Mouse (Mus musculus): ENCODE data around the gene Plekhh2. TPM values are rescaled to one million over a fixed set of nuclear protein-coding genes. Genes with fewer than 3 reads are reported as not detected.
"Not testable (repeated sequence)": the region's sequence is repeated elsewhere in the genome, so short reads cannot be mapped to it uniquely, and the experiment has no call there.

Plekhh2 gene
- polyA plus RNA-seq, 1 experiment from 2014 or later = 13.9 TPM

DNA sequence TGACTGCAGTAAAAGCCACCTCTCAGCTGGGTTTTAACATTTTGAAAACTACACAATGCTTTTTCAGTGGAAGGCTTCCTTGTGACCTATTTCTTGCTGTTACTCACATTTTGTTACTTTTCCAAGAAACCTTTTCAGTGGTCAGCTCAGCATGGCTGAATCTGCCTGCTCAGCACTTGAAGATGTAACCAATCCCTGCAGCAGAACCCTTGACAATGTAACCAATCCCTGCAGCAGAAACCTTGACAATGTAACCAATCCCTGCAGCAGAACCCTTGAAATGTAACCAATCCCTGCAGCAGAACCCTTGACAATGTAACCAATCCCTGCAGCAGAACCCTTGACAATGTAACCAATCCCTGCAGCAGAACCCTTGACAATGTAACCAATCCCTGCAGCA is 52.6 kb downstream of the Plekhh2 start:
- peaks cover 24% of the 10 kb centered on the region; the same call in 1 of the 2 replicates for H3K36me3 ChIP-seq (ENCODE audit: control insufficient read depth, insufficient read depth, low read length)
- H3K4me3 ChIP-seq (ENCODE audit: low read length); H3K4me2 ChIP-seq (replicated peaks; ENCODE audit: low read depth, low read length); H3K4me1 ChIP-seq (ENCODE audit: control insufficient read depth, insufficient read depth, low read length); H3K27me3 ChIP-seq (ENCODE audit: control insufficient read depth, insufficient read depth, low read length); H3K9ac ChIP-seq (ENCODE audit: low read depth, low read length); H3K27ac ChIP-seq (ENCODE audit: low read depth, low read length); ATAC-seq (ENCODE audit: low FRiP score, low TSS enrichment); H3K9me3 ChIP-seq (ENCODE audit: control insufficient read depth, low read length): not testable (repeated sequence)

DNA sequence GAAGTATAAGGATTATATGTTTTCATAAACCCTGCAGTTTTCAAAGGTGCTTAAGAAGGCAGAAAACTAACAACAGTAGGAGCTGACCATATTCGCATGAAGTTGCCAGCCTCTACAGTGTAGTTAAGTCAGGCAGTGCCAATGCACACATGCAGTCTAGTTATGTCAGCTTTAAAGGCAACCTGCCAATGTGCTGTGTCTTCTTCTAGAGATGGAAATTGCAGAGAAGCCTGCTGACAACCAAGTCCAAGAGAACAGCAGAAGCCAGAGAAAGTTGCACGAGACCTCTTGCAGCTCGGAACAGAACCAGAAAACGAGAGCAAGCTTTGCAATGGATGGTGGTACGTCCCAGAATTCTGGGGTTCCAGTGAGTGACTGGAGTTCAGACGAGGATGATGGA is 54.1 kb downstream of the Plekhh2 start:
- no peak overlapping the region for H3K9ac ChIP-seq (ENCODE audit: low read depth, low read length)
- H3K4me2 ChIP-seq (replicated peaks; ENCODE audit: low read depth, low read length) = no peak overlapping the region
- H3K27ac ChIP-seq (ENCODE audit: low read depth, low read length) = no peak overlapping the region
- no peak overlapping the region for H3K4me3 ChIP-seq (ENCODE audit: low read length)
- H3K36me3 ChIP-seq (ENCODE audit: control insufficient read depth, insufficient read depth, low read length) = peaks cover 15% of the 10 kb centered on the region; the same call in 1 of the 2 replicates
- no peak for ATAC-seq (ENCODE audit: low FRiP score, low TSS enrichment)
- H3K4me1 ChIP-seq (ENCODE audit: control insufficient read depth, insufficient read depth, low read length) = peaks cover 8% of the 10 kb centered on the region; the same call in 1 of the 2 replicates
- no peaks in the 10 kb centered on the region for H3K9me3 ChIP-seq (ENCODE audit: control insufficient read depth, low read length)
- no peaks in the 10 kb centered on the region for H3K27me3 ChIP-seq (ENCODE audit: control insufficient read depth, insufficient read depth, low read length)
- WGBS = 89% methylated on average over 6 of the region's 6 CpGs

DNA sequence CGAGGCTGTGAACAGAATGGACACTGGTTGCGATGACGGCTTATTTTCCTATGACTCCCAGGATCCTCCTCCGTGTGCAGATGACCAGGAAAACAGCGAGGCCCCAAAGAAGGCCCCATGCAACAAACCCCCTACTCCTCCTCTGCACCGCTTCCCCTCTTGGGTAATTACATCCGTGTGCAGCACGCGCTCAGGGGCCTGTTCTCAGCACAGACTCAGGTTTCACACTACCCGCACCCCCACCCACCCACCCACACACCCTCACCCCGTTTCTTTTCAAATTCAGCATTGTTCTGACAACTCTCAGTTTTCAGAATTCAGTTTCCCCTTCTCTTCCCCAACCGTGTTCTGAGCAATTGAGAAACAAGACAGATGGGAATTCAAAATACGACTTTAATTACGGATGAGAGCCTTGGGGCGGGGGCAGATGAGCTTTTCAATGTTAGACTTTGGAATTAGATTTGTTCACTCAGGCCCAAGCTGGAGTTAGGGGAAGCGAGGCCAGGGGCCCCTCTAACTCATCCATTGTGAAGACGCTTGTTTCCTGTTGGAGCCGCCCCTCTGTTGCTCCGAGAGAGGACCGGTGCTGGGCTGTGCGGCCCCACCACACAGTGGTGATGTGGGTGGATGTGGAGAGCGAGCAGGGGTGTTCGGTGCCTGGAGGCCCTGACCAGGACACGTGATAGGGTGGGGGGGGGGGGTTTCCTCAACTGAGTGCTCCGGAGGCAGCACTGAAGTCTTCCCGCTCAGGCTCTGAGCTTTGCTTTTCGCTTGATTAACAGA is 55.3 kb downstream of the Plekhh2 start:
- peaks cover 8% of the 10 kb centered on the region; the same call in 1 of the 2 replicates for H3K4me1 ChIP-seq (ENCODE audit: control insufficient read depth, insufficient read depth, low read length)
- no peaks in the 10 kb centered on the region for H3K9me3 ChIP-seq (ENCODE audit: control insufficient read depth, low read length)
- H3K27me3 ChIP-seq (ENCODE audit: control insufficient read depth, insufficient read depth, low read length) = no peaks in the 10 kb centered on the region
- H3K36me3 ChIP-seq (ENCODE audit: control insufficient read depth, insufficient read depth, low read length) = peaks cover 7% of the 10 kb centered on the region; the same call in 1 of the 2 replicates
- peak overlapping the region; percentile 49 for H3K27ac ChIP-seq (ENCODE audit: low read depth, low read length)
- peak; percentile 98 for ATAC-seq (ENCODE audit: low FRiP score, low TSS enrichment)
- H3K4me2 ChIP-seq (replicated peaks; ENCODE audit: low read depth, low read length) = peak overlapping the region; percentile 4
- H3K4me3 ChIP-seq (ENCODE audit: low read length) = no peak overlapping the region
- WGBS = 23% methylated on average over 26 of the region's 27 CpGs
- 0 out of 2 replicates have a peak overlapping the region, but pooled peaks have one; percentile 7 for H3K9ac ChIP-seq (ENCODE audit: low read depth, low read length)

DNA sequence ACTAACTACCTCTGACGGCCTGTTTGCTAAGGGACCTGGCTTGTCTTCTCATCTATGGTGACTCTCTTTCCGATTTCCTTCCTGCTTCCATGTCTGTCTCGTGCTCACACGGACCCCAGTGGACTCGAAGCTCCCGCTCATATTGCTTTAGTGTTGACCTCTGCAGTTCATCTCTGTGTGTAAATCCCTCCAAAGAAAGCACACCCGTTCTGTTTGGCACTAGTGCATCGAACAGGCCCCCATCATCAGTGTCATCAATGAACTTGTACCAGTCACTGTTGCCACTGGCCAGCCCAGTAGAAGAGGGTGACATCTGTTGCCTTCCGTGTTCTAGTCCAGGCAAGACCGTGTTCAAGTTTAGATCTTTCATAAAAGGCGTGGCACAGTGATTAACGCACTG is 57.1 kb downstream of the Plekhh2 start:
- H3K9ac ChIP-seq (ENCODE audit: low read depth, low read length) = no peak overlapping the region
- ATAC-seq (ENCODE audit: low FRiP score, low TSS enrichment) = no peak
- WGBS = 92% methylated on average over 12 of the region's 12 CpGs
- H3K4me2 ChIP-seq (replicated peaks; ENCODE audit: low read depth, low read length) = no peak overlapping the region
- H3K9me3 ChIP-seq (ENCODE audit: control insufficient read depth, low read length) = no peaks in the 10 kb centered on the region
- no peaks in the 10 kb centered on the region for H3K27me3 ChIP-seq (ENCODE audit: control insufficient read depth, insufficient read depth, low read length)
- H3K27ac ChIP-seq (ENCODE audit: low read depth, low read length) = no peak overlapping the region
- no peak overlapping the region for H3K4me3 ChIP-seq (ENCODE audit: low read length)
- H3K4me1 ChIP-seq (ENCODE audit: control insufficient read depth, insufficient read depth, low read length) = peaks cover 8% of the 10 kb centered on the region
- H3K36me3 ChIP-seq (ENCODE audit: control insufficient read depth, insufficient read depth, low read length) = peaks cover 10% of the 10 kb centered on the region; the same call in 1 of the 2 replicates

DNA sequence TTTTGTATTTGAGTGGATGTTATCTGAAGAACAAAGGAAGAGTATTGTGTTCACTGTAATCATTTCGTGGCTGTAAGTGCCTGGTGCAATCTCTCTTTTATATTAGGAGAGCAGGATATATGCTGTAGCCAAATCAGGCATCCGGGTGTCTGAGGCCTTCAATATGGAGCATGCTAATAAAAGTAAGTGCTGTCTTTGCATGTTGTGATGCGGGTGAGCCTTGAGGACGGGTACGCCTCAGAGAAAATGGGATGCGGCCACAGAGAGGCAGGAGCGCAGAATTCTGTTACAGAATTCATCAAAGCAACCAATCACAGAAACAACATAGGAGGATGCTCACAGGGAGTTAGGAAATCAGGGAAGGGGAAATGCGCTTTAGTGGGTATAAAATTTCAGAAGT is 58.1 kb downstream of the Plekhh2 start:
- no peak overlapping the region for H3K9ac ChIP-seq (ENCODE audit: low read depth, low read length)
- WGBS = 93% methylated on average over 8 of the region's 8 CpGs

DNA sequence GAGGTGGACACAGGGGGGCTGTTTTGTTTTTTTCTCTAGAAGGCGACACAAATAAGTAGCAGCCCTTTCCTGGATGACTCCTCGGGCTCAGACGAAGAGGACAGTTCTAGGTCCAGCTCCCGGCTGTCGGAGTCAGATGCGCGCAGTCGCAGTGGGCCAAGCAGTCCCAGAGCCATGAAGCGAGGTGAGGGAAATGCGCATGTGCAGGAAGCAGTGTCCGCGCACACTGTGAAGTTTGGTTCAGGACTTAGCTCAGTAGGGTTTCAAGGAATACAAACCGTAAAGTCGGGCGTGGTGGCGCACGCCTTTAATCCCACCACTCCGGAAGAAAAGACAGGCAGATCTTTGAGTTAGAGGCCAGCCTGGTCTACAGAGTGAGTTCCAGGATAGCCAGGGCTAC is 59.9 kb downstream of the Plekhh2 start:
- H3K9me3 ChIP-seq (ENCODE audit: control insufficient read depth, low read length) = no peaks in the 10 kb centered on the region
- WGBS = 74% methylated on average over 18 of the region's 18 CpGs

More for the DNA sequence above, 58.1 kb downstream of the Plekhh2 start:
- H3K36me3 ChIP-seq (ENCODE audit: control insufficient read depth, insufficient read depth, low read length) = peaks cover 7% of the 10 kb centered on the region; the same call in 1 of the 2 replicates
- no peaks in the 10 kb centered on the region for H3K9me3 ChIP-seq (ENCODE audit: control insufficient read depth, low read length)
- H3K27ac ChIP-seq (ENCODE audit: low read depth, low read length) = no peak overlapping the region
- no peak overlapping the region for H3K4me3 ChIP-seq (ENCODE audit: low read length)
- H3K27me3 ChIP-seq (ENCODE audit: control insufficient read depth, insufficient read depth, low read length) = no peaks in the 10 kb centered on the region
- no peak overlapping the region for H3K4me2 ChIP-seq (replicated peaks; ENCODE audit: low read depth, low read length)
- H3K4me1 ChIP-seq (ENCODE audit: control insufficient read depth, insufficient read depth, low read length) = peaks cover 12% of the 10 kb centered on the region
- ATAC-seq (ENCODE audit: low FRiP score, low TSS enrichment) = no peak

DNA sequence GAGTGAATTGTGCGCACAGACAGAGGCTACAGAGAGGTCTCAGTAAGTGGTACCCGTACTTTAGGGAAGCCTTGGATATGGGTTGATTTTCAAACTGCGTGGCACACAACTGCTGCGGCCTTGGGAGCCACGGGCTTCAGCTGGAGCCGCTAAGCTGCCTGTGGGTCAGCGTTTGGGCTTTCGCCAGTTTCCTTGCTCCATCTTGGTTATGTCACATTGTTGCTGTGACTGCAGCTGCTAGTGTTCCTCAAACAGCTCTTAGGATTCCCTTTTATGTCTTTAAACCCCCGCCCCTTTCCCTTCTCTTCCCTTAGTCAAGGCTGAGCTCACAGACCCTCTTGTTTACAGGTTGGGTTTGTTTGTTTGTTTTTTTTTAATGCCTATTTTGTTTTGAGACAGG is 61.6 kb downstream of the Plekhh2 start:
- Histone ChIP-seq H3K4me2 (replicated peaks; ENCODE audit: low read depth, low read length) (no peak overlapping the region), H3K4me3 (ENCODE audit: low read length) (no peak overlapping the region), H3K27me3 (ENCODE audit: control insufficient read depth, insufficient read depth, low read length) (no peaks in the 10 kb centered on the region), H3K36me3 (ENCODE audit: control insufficient read depth, insufficient read depth, low read length) (peaks cover 7% of the 10 kb centered on the region; the same call in 1 of the 2 replicates), H3K9me3 (ENCODE audit: control insufficient read depth, low read length) (no peaks in the 10 kb centered on the region), H3K4me1 (ENCODE audit: control insufficient read depth, insufficient read depth, low read length) (peaks cover 5% of the 10 kb centered on the region), H3K27ac (ENCODE audit: low read depth, low read length) (no peak overlapping the region), H3K9ac (ENCODE audit: low read depth, low read length) (no peak overlapping the region)
- no peak for ATAC-seq (ENCODE audit: low FRiP score, low TSS enrichment)
- WGBS = 93% methylated on average over 9 of the region's 9 CpGs

More for the DNA sequence above, 59.9 kb downstream of the Plekhh2 start:
- no peaks in the 10 kb centered on the region for H3K27me3 ChIP-seq (ENCODE audit: control insufficient read depth, insufficient read depth, low read length)
- H3K9ac ChIP-seq (ENCODE audit: low read depth, low read length) = no peak overlapping the region
- no peak for ATAC-seq (ENCODE audit: low FRiP score, low TSS enrichment)
- no peak overlapping the region for H3K27ac ChIP-seq (ENCODE audit: low read depth, low read length)
- H3K36me3 ChIP-seq (ENCODE audit: control insufficient read depth, insufficient read depth, low read length) = peaks cover 4% of the 10 kb centered on the region; the same call in 1 of the 2 replicates
- H3K4me3 ChIP-seq (ENCODE audit: low read length) = no peak overlapping the region
- no peak overlapping the region; the same call in 1 of the 2 replicates for H3K4me2 ChIP-seq (replicated peaks; ENCODE audit: low read depth, low read length)
- H3K4me1 ChIP-seq (ENCODE audit: control insufficient read depth, insufficient read depth, low read length) = peaks cover 9% of the 10 kb centered on the region

DNA sequence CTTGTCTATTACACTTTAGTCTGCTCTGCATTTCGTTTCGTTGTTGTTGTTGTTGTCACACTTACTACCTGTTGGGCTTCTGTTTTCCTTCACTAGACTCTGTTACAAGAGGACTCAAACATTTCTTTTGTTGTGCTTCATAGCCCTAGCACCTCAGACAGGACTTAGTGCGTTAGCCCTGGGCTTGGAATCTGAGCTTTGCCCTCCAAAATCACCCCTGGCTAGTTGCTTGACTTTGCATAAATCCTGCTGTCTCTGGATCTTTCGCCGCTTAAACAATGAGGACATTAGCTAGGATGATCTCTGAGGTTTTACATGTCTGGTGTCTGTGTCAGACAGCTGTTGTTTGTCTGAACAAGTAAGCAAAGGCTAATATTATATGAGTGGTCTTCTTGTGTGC is 62.2 kb downstream of the Plekhh2 start:
- H3K27ac ChIP-seq (ENCODE audit: low read depth, low read length) = no peak overlapping the region

DNA sequence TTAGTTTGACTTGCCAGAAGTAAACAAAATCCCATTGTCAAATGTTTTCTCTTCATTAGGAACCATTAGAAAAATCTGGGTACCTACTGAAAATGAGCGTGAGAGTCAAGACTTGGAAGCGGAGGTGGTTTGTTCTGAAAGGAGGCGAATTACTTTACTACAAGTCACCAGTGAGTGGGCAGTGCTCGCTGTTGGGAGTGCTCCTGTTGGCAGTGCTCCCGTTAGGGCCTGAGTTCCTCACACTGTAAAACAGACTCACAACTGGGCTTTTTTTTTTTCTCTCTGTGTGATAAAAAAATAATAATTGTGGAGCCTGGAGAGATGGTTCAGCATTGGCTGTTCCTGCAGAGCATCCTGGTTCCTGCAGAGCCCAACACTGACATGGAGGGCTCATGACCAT is 63.4 kb downstream of the Plekhh2 start:
- H3K27me3 ChIP-seq (ENCODE audit: control insufficient read depth, insufficient read depth, low read length) = no peaks in the 10 kb centered on the region
- no peak overlapping the region for H3K27ac ChIP-seq (ENCODE audit: low read depth, low read length)
- peaks cover 10% of the 10 kb centered on the region; the same call in 1 of the 2 replicates for H3K36me3 ChIP-seq (ENCODE audit: control insufficient read depth, insufficient read depth, low read length)
- H3K4me2 ChIP-seq (replicated peaks; ENCODE audit: low read depth, low read length) = no peak overlapping the region
- H3K9ac ChIP-seq (ENCODE audit: low read depth, low read length) = no peak overlapping the region
- no peaks in the 10 kb centered on the region for H3K9me3 ChIP-seq (ENCODE audit: control insufficient read depth, low read length)
- no peak for ATAC-seq (ENCODE audit: low FRiP score, low TSS enrichment)
- peaks cover 12% of the 10 kb centered on the region for H3K4me1 ChIP-seq (ENCODE audit: control insufficient read depth, insufficient read depth, low read length)
- 88% methylated on average over 5 of the region's 5 CpGs for WGBS
- H3K4me3 ChIP-seq (ENCODE audit: low read length) = no peak overlapping the region

More for the DNA sequence above, 62.2 kb downstream of the Plekhh2 start:
- Histone ChIP-seq H3K36me3 (ENCODE audit: control insufficient read depth, insufficient read depth, low read length) (peaks cover 7% of the 10 kb centered on the region; the same call in 1 of the 2 replicates), H3K27me3 (ENCODE audit: control insufficient read depth, insufficient read depth, low read length) (no peaks in the 10 kb centered on the region), H3K9me3 (ENCODE audit: control insufficient read depth, low read length) (no peaks in the 10 kb centered on the region), H3K4me2 (replicated peaks; ENCODE audit: low read depth, low read length) (no peak overlapping the region), H3K4me3 (ENCODE audit: low read length) (no peak overlapping the region), H3K9ac (ENCODE audit: low read depth, low read length) (no peak overlapping the region), H3K4me1 (ENCODE audit: control insufficient read depth, insufficient read depth, low read length) (peaks cover 5% of the 10 kb centered on the region)
- 49% methylated on average over 5 of the region's 5 CpGs for WGBS
- no peak for ATAC-seq (ENCODE audit: low FRiP score, low TSS enrichment)
